Mouse (Mus musculus) G1E (cell line): Measurements from ENCODE around the gene Ncapg2.

ENCODE experiments used
- CTCF ChIP-seq: IDR thresholded peaks from 2 replicates; pipeline ENCODE4 v1.5.1; 2012; ENCODE audit warnings: low read depth, low read length, inconsistent platforms, mixed read lengths
- GATA1 ChIP-seq: IDR thresholded peaks from 2 replicates; pipeline ENCODE4 v1.6.1; 2012; ENCODE audit warnings: borderline replicate concordance, low read length, inconsistent platforms, mixed read lengths
- POLR2AphosphoS5 ChIP-seq: IDR thresholded peaks from 2 replicates; pipeline ENCODE4 v1.6.1; 2012; ENCODE audit warnings: low read depth, low read length, inconsistent platforms; ENCODE audit not compliant: insufficient replicate concordance
- TAL1 ChIP-seq: conservative IDR thresholded peaks from 2 replicates; pipeline ENCODE4 v1.6.1; 2012; ENCODE audit warnings: low read depth, low read length, inconsistent platforms, mixed read lengths

DNA sequence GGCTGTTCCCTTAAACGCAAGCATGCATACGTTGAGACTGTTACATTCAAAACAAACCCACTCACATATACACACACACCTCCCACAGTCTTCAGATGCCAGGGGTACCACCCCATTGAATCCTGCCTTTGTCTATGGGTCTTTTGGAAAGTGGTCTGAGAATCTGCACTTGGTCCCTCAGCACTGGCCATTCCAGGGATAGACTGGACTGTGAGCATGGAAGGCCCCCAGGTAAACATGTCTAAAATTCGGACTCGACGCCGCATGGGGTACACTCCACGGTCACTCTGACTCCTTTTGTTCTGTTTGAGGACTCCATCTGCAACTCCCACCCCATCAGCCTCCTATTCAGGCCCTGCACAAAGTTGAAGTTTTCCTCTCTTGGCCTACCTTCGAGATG lies 79.8 kb downstream of the Ncapg2 start:
- no peak for TF ChIP-seq CTCF
- TF ChIP-seq GATA1 = no peak
- no peak for TF ChIP-seq POLR2AphosphoS5
- no peak for TF ChIP-seq TAL1
